Mouse (Mus musculus): ENCODE measurements around the gene Gm12695. TPM values are rescaled to one million over a fixed set of nuclear protein-coding genes. Genes with fewer than 3 reads are reported as not detected.

The Gm12695 gene
- polyA plus RNA-seq, 1 experiment from 2014 or later, result not detected

Other genes starting within 250 kb of the Gm12695 start
- 48.0 and 59.1 TPM in 2 replicates for gene Cyp2j6, start 231.5 kb downstream of the Gm12695 start, polyA plus RNA-seq (2015; fragmentation: Nextera tagmentation; extraction: Ambion mirVana)
- gene Cyp2j9, start 193.6 kb downstream of the Gm12695 start, polyA plus RNA-seq (2015; fragmentation: Nextera tagmentation; extraction: Ambion mirVana), result 4.2 TPM in 2 replicates
- gene Cyp2j5, start 121.0 kb downstream of the Gm12695 start, polyA plus RNA-seq (2015; fragmentation: Nextera tagmentation; extraction: Ambion mirVana), result 0.12 and 0.17 TPM in 2 replicates

All from intestine, embryonic 16.5 days (tissue).